Mouse (Mus musculus) gastrocnemius, adult 18-20 months (tissue): ENCODE data around the gene Pkig. TPM values are rescaled to one million over a fixed set of nuclear protein-coding genes. Genes with fewer than 3 reads are reported as not detected.
A peak's percentile ranks its signal among the peaks of the same experiment; 100 is the strongest.
"Not testable (repeated sequence)": the region's sequence is repeated elsewhere in the genome, so short reads cannot be mapped to it uniquely, and the experiment has no call there.

Source experiments
- DNase-seq: peaks from one replicate; pipeline ENCODE4 v3.0.0; 2021; ENCODE audit warnings: low spot score
- total RNA-seq, 2 experiments: library from RNA; stranded (reverse); gene quantifications; 2 replicates each; pipeline ENCODE4 v1.2.3; 2021

Pkig gene
- total RNA-seq, 2 experiments from 2014 or later: 113 to 126 TPM

DNA sequence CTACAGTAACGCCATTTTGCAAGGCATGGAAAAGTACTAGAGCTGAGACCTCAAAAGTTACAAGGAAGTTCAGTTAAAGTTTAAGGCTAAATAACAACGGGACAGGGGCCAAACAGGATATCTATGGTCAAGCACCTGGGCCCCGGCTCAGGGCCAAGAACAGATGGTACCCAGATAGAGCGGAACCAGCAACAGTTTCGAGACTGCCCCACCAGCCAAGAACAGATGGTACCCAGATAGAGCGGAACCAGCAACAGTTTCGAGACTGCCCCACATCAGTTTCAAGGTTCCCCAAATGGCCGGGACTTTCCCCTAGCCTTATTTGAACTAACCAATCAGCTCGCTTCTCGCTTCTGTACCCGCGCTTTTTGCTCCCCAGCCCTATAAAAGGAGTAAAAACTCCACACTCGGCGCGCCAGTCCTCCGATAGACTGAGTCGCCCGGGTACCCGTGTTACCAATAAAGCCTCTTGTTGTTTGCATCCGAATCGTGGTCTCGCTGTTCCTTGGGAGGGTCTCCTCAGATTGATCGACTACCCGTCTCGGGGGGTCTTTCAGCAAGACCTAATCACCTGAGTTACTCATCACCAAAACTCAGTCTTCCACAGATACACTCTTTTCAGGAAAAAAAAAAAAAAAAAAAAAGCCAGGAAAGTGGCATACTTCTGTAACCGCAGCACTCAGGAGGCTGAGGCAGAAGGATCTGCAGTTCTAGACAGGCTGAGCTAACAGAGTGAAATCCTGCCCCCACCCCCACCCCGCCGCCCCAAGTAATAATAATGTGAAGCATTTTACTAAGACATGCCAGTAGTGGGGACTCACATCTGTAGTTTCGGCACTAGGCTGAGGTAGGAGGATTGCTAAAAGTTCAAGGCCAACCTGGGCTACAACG lies 15.3 kb upstream of the Pkig start:
- peak; percentile 59 for DNase-seq

DNA sequence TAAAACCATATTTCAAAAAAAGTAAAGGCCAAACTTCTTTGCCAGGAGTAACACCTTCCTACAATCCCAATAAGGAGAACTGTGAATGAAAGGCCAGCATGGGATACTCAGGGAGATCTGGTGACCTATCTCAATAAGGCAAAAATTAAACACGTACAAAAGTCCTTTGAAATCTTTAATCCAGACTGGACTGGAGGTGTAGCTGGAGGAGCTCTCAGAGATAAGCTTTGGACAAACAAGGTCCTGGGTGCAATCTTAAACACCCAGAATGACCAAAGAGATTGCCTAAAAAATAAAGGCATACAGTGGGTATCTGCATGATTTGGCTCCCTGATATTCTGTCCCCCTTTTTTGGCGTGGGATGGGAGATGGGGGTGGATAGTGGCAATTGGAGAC lies 14.6 kb upstream of the Pkig start:
- no peak for DNase-seq

DNA sequence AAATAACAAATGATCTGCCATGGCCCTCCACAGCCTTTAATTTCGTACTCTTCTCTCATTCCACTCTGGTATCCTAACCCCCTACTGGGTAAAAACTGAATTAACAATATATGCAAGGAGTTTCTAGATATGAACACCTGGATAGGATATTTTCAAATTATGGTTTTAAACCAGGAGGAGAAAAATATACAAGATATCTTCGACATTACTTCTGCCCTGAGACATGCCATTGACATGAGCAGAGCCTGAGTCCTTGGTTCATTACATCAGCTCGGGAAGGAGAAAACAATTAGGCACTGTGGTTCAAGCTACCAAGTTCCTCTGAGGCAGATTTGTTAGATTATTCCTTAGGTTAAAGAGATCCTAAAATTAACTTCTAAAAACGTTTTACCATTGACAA lies 14.1 kb upstream of the Pkig start:
- no peak for DNase-seq

DNA sequence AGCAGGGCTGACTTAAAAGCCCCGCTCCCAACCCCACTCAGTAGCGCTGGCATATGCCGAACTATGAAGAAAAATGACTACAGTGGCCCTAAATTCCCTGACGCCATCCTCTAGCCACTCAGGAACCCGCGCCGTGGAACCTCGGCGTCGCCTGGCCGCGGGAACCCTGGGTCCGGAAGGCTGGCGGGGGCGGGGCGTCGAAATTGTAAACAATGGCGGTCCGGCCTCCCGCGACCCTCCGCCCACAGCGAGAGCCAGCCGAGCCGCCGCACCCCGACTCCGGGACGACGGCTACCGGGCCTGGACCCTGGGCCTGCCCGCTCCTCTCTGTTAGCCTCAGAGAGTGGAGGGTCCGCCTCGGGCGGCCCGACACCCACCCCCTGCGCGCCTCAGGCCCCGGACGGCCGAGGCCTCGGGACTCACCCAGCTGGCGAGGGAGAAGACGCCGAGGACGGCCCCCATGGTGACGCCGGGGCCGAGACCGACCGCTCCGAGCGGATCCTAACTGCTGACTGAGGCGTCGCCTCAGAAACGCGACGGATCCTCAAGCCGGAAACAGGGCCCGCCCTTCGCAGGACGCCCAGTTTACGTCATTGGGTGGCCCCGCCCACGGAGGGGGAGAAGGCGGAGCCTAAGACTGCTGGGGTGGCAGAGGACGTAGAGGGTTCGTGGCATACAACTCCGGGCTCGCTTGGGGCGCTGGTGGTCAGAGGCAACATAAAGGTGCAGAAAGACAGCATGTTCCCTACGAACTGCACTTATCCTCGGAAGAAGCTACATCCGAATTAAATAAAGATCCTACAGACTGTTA lies 13.4 kb upstream of the Pkig start, which contains the start of gene Serinc3:
Serinc3 (minus strand) TSS at position 557 of the 811 bp plus-strand sequence.
- peak; percentile 100 for DNase-seq

DNA sequence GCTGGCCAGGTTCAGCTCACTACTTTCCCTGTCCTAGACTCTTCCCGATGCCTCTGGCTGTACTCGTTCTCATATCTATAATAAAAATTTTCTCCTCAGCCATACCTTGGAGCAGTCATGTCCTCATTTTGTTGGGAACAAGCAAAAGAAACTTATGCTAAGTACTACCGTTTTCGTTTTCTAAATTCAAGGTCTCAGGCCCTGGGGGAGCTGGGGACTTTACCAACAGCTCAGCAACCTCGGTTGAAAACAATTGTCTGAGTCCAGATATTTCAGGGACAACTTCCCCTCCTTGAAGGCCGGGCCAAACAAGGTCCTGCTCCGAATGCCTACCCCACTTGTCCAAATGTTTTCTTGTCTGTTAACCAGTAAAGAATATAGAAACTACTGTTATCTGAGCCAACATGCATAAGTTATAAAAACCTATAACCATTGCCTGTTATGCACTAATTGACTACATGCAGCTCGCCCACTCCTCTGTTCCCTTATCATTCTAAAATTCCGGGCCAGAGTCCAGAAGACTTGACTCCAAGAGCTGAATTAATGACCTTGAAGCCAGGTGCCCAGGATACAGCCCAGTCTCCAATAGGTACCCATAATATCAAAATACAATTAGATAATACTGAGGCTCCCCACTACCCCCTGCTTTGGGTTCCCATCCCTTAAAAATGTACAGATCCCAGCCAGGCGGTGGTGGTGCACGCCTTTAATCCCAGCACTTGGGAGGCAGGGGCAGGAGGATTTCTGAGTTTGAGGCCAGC lies 12.3 kb upstream of the Pkig start:
- DNase-seq: no peak

DNA sequence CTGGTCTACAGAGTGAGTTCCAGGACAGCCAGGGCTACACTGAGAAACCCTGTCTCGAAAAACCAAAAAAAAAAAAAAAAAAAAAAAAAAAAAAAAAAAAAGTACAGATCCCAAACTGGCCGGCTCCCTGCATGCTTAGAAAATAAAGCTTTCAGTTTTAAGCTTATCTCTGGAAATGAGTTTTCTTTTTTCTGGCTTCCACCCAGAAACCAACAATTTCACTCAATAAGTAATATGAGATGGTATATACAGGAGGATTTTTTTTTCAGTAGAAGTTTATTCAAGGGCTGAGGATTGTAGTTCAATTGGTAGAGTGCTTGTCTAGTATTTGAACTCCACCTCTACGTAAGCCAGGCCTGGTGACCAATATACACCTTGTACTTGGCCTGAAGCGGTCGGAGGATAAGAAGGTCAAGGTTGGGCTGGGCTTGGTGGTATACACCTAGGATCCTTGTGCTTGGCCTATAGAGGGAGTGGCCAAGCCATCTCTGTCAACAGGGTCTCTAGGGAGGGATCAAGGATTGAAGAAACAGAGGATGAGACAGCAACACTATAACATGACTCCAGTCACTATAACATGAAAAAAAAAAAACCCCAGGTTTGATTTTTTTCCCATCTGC lies 11.6 kb upstream of the Pkig start:
- no peak for DNase-seq

DNA sequence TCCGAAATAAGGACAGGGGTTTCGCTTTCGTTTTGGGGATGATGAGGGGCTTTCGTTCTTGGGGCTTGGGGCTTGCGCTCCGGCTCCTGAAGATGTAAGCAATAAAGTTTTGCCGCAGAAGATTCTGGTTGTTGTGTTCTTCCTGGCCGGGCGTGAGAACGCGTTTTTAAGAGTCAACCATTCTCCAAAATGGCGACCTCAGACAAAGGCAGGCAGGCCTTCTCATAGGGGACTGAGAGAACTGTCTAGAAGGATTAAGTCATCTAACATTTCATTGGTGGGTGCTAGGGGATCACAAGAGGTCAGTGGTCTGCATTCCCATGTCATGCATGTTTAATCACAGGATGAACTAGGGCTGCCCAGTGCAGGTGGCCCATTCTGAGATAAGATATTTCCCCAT lies 2.5 kb upstream of the Pkig start:
- DNase-seq: not testable (repeated sequence)

DNA sequence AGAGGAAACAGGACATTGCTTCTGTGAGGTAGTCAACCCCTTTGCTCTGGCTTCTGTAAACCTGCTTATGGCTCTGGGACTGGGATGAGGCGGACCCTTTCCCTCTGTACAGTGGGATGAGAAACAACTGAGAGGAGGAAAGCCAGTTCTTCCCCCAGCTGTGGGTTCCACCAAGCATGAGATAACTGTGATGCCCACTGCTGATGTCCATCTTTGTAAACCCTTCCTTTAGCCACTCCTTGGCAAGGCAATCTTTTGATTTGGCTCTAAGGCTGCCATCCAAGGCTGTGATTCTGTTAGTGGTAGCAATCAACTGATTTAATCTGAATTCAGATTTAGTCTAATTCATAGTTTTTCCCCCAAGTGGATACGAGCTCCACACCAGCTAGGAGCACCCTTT lies 700 bp upstream of the Pkig start:
- DNase-seq: no peak

DNA sequence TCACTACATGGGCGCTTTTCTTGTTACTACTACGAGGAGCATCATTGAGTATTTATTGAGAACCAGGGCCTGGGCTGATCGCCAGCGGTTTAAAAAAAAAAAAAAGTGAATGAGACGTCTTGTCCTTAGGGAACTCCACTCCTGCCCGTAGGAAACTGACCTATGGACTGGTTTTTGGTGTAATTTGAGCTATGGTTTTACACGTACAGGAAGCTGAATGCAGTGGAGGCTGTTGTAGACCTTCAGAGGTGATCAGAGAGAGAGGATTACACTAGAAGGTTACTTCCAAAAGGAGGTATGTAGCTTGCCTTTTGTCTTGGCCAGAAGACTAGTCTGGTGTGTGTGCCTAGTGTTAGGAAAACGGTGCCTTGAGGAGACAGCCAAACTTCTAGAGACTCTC lies 755 bp downstream of the Pkig start:
- peak; percentile 34 for DNase-seq

DNA sequence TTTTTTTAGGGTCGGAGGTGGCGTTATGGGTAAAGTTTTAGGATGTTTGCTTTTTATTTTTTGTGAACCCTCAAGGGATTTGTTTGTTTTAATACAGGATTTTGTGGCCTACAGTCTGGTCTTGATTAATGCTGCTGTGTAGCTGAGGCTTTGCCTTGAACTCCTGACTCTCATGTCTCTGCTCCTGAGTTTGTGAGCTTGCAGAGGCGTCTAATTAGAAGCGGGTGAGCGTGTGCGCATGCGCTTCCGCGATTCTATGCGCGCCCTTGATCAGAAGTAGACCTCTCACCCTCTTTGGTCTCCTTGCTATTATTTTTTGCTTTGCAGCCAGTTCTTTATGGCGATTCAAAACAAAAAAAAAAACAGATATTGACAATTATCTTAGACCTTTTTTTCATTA lies 1.2 kb downstream of the Pkig start:
- DNase-seq: no peak

DNA sequence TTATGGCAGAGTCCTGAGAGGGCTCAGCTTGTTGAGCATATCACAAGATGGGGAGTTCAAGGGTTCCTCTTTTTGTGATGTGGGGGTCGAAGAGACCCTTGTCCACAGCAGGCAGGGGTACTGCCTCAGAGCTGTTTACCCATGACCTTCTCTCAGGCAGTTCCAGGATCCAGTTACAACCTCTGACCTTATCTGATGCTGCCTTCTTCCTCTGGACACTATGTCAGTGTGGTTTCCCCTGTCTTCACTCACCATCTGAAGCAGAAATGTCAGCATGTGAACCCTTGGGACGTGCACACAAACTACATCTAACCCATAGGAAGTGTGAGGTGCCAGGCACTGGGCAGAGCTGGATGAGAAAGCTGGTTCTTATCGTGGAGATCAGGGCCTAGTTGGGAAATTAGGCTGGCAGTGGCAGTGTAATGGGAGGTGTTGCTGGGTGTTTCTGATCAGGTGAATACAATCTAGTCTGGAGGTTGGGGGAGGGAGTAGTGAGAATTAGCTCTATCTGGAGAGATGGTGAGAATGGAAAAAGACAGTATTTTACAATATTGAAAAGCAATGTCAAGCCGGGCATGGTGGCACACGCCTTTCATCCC lies 2.0 kb downstream of the Pkig start:
- DNase-seq: no peak

DNA sequence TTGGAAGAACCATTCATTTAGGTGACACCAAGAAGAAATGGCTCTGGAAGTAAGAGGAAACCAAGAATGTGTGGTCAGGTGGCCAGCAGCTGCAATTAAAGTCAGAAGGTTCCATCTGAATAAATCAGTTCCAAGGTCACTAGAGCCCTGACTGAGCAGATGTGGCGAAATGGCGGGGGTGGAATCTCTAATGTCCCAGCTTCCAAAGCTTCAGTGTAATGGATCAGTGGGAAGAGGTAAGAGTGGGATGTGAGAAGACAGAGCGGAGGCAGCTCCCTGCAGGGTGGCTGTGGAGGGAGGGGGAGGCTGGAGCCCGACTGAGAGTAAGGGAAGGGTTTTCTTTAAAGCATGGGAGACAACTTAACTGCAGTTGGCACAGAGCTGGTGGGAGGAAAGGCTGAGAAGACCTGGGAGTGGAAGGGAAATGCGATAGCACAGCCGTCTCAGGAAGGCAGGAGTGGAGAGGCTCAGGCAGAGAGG lies 3.2 kb downstream of the Pkig start:
- peak; percentile 55 for DNase-seq

DNA sequence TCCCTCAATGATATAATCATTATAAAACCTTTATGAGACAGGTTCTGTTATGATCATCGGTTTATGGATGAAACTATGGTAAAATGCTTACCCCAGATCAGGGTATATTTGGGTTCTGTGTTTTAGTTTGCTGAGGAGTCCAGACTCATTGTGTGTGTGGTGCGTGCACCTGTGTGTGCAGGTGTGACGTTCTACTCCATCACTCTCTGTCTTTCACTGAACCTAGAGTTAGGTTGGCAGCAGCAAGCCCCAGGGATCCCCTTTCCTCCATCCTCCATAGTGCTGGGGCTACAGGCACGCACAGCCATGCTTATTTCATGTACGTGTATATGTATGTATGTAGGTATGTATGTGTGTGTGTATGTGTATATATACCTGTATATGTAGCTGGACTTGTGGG lies 3.9 kb downstream of the Pkig start:
- DNase-seq: no peak

DNA sequence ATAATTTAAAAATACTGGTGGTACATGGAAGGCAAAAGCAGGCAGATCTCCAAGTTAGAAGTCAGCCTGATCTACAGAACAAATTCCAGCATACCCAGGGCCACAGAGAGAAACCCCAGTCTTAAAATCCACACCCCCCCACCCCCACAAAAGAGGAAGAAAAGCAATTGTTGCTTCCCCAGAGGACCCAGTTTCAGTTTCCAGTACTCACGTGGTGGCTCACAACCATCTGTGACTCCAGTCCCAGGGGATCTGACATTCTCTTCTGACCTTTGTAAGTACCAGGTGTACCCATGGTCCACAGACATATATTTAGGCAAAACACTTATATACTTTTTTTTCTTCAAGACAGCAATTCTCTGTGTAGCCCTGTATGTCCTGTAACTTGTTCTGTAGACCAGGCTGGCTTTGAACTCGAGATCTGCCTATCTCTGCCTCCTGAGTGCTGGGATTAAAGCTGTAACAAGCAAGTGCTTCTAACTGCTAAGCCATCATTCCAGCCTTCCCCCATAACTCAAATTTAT lies 4.6 kb downstream of the Pkig start:
- DNase-seq: no peak

DNA sequence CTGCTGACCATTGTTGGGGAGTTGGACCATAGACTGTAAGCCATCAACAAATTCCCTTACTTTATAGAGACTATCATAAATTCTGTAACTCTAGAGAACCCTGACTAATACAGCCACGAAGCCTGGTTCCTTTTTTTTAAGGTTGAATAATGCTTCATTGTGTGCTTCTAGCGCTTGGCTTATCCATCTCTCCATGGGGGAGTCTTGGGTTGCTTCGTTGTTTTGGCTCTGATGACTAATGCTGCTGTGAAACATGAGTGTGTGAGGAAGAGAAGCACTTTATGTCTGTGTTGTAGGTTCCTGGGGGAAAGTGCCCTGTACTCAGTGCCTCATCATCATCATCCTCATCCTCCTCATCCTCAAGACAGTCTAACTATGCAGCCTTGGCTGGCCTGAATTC lies 5.7 kb downstream of the Pkig start:
- no peak for DNase-seq

DNA sequence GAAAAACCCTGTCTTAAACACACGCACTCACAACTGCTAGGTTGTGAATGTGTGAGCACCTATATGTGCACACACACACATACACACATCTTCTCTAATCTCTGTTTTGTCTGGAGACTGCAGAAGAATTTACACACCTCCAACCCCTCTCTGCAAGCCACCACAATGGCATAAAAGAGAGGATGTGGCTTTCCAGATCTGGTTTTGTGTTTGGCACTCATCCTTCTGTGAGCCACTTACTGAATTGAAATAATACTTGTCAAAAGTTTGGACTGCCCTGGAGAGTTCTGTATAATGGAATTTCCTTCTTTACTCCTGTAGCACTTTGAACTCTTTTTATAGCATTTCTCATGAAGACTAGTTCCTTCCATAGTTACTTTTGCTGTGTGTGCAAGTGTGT lies 8.9 kb downstream of the Pkig start:
- no peak for DNase-seq

DNA sequence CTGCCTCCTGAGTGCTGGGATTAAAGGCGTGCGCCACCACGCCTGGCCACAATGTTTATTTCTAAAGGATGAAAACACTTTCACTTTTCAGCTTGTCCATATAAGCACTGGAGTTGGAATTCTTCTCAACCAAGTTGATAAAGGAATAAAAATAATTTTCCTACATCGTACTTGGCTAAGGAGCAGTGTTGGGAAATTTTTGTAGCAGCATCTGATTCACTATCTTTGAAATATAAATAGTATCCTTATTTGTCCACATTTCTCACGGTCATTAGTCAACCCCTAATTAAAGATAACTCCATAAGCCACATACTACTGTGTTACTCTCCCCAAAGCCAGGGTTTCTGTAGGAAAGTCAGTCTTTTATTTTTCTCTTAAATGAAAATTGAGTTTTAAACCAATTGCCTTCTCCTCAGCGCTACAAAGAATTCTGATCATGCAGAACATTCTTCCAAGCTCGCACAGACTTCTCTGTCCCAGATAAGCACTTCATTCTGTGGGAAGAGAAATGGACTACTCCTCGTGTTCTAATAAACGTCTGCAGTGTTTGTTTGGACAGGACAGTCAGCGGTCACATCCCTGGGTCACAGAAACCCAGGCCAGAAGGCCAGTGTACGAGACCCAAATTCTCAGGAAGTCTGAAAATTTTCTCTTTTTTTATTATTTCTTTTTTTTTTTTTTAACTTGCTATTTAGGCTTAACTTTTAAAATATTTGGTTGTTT lies 12.8 kb downstream of the Pkig start:
- DNase-seq: no peak

DNA sequence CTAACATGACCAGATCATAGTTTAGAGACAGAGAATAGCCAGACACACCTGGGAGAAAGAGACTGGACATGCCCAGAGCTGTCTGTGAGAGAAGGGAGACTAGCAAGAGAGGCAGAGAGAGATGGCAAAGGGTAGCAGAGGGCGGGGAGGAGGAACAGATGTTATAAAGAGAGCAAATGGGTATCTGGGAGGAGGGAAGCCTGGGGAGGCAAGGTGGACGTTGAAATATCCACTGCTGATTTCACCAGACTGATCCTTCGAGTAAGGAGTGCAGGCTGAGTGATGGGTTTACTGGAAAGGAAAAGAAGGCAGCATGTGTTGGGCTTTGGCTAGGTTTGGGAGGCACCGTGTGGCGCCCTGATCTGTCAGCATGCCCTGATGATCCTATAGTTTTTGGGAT lies 16.2 kb downstream of the Pkig start:
- DNase-seq: no peak

DNA sequence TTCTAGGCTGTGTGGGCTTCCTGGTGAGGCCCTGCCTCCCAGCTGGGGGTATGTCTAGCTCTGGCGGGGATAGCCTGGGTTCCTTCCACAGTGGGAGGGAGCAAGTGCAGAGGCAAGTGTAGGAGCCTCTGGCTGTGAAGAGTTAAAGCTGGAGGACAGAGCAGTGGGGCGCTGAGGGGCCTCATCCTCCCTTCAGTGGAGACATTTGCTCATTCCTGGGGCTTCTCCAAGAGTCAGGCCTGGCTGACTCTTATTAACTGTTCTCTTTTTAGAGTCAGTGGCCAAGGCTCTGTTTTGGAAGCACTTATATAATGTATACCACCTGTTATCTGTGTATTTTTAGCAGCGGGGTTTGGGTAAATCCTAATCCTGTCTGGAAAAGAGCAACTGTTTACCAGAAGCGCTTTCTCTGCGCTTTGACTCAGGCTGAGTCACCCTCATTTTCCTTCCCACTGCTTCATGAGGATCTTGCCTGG lies 17.0 kb downstream of the Pkig start:
- peak; percentile 48 for DNase-seq

DNA sequence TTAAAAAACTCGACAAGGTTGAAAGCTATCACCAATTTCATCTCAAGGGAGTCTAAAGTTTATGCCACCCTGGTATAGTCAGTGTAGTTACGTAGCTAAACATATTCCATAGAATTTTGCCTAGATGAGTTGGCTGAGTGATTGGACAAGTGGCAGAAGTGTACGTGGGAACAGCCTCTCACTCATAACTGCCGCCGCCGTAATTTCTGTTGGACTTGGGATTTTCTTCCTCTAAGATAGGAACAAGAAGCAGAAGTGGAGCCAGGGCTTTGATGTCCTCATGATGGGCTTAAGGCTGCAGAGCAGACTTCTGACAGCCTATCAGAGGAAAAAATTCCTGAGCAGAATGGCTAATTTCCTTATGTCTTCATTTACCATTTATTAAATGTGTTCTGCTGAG lies 17.5 kb downstream of the Pkig start:
- no peak for DNase-seq
